Mouse (Mus musculus): ENCODE results near the gene Cercam.
"Not testable (repeated sequence)": the region's sequence is repeated elsewhere in the genome, so short reads cannot be mapped to it uniquely, and the experiment has no call there.

Cercam gene

DNA sequence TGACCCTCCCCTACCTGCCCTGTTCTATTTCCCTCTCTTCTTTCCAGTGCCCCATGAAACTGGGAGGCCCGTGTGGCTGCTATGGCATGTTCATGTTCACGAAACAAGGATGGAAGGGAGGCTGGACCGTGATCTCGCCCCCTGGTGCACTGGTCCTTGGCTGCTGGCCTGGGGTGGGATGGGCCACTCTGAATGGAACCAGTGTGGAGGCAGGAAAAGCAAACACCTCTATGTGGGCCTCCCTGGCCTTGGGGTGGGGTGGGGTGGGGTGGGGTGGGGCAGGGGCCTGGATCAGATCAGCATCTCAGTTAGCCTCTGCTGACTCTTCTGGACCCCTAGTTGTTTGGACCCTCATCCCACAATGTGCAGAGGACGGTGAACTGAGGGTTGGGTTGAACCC lies 15.2 kb upstream of the Cercam start:
- no peak for DNase-seq (ENCODE audit: low spot score)

DNA sequence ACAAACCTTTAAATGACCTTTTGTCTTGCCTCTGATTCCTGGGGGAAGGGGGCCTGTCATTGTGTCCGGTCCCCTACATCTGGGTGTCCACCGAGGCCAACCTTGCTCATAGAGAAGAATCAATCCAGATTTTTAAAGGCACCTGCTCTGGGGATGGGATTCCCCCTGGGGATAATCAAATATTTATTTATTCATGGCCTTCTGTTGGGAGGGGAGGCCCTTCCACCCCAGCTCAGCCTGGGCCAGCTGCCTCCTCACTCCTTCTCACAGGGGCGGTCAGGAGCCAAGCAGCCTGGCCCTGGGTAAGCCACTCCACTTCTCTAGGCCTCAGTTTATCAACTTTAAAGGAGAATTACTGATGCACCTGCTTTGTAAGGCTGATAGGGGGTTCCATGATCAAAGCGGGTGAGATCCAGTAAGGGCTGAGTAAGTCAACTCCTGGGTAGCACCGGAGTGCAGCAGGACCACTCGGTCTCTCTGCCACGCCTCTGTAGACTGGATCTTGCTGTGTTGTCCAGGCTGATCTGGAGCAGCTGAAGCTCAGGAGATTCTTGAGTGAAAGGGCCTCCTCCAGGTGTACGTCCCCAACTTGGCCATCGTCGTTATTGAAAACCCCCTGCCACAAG lies 13.3 kb upstream of the Cercam start:
- no peak for DNase-seq (ENCODE audit: low spot score)

- peak; percentile 58 for DNase-seq (ENCODE audit: low spot score)
Measured at GRCm38 (mm10) chr2:29856451-29857260, 12.3 kb upstream of the Cercam start.

DNA sequence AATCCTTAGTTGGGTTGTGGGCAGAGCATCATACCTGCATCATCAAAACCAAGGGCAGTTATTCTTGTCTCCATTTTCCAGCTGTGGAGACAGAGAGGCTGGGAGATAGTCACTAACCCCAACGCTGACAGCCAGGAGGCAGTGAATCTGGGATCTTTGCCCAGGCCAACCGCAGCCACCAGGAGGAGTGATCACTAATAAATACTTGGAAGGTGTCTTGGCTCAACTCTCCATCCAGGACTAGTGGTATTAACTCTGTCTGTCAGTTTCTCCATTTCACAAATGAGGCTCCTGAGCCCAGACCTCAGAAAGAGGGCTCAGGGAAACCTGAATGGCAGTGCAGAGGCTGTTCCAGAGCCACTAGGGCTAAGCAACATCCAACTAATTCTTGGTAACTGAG lies 11.6 kb upstream of the Cercam start:
- no peak for DNase-seq (ENCODE audit: low spot score)

DNA sequence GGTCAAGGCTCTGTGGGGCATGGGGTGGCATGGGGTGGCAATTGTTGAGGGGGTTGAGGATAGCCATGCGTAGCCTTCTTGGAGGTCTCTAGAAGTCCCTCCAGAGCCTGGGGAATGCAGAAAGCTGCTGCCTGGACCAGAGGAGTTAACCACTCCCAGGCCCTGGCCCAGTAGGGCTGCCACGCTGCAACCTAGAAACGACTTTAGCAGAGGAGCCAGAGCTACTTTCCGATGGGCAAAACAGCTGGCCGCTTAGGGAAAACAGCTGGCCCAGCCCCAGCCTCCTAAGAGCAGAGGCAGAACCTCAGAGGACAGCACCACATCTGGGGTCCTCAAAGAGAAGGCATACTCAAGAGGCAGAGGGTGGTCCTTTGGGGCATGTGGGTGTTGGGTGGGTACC lies 11.0 kb upstream of the Cercam start:
- DNase-seq (ENCODE audit: low spot score), result no peak

GRCm38 (mm10) chr2:29858748-29859473 lies 10.1 kb upstream of the Cercam start:
- peak; percentile 68 for DNase-seq (ENCODE audit: low spot score)

- DNase-seq (ENCODE audit: low spot score), result no peak
Measured at GRCm38 (mm10) chr2:29865125-29865524, 3.8 kb upstream of the Cercam start.

DNA sequence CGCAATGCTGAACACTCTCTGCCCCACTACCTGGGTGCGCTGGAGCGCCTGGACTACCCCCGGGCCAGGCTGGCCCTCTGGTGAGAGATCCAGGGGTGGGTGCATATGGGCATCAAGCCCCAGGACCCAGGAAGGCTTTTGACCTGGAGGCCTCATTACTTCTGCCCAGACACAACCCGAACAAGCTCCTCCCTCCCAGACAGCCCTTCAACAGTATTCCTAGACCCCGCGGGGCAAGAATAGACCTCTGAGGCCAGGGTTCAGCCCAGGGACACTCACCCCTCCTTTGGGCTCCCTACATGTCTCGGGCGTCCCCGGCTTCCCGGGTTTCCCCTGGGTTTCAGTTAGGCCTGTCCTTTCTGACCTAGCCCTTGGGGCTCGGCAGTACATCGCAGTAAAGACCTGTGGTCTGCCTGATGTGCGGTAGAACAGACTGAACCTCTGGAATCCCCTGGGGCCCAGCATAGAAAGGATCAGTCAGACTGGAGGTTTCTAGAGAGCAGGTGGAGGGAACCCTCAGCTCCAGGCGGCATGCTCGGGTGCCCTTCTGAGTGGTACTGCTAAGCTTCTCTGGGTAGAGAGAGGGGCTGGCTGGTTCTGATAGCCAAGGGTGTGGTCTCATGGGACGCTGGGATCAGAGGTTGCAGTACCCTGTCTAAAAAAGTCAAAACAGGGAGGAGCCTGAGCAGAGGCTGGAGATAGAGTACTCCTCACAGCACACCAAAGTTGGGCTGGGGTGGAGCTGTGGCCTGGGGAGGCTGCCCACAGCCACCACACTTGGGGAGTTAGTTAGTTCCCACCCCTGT lies 885 bp downstream of the Cercam start:
- DNase-seq (ENCODE audit: low spot score), result no peak

DNA sequence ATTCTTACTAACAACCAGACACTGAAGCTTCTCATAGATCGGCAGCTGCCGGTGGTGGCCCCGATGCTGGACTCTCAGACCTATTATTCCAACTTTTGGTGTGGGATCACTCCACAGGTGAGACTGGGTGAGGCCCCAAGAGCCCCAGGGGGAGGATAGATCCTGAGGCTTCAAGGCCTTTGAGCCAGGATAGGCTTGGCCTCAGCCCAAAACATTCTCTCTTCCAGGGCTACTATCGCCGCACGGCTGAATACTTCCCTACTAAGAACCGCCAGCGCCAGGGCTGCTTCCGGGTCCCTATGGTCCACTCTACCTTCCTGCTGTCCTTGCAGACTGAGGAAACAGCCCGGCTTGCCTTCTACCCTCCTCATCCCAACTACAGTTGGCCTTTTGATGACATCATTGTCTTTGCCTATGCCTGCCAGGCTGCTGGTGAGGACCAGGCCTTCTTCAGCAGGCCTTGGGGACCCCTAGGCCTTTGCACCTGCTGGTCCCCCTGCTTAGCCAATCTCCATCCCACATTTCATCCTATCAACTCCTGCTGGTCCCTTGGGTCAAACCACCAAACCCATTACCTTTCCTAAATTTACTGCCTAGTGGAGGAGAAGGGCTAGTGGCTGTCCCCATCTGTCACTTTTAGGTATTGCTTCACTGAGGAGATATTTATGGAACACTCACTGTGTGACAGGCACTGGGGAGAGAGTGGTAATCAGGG lies 3.8 kb downstream of the Cercam start:
- no peak for DNase-seq (ENCODE audit: low spot score)

GRCm38 (mm10) chr2:29873801-29874200 lies 4.8 kb downstream of the Cercam start:
- no peak for DNase-seq (ENCODE audit: low spot score)

GRCm38 (mm10) chr2:29878061-29878460 lies 9.1 kb downstream of the Cercam start:
- DNase-seq (ENCODE audit: low spot score), result no peak

- no peak for DNase-seq (ENCODE audit: low spot score)
Measured at GRCm38 (mm10) chr2:29879191-29879590, 10.2 kb downstream of the Cercam start.

DNA sequence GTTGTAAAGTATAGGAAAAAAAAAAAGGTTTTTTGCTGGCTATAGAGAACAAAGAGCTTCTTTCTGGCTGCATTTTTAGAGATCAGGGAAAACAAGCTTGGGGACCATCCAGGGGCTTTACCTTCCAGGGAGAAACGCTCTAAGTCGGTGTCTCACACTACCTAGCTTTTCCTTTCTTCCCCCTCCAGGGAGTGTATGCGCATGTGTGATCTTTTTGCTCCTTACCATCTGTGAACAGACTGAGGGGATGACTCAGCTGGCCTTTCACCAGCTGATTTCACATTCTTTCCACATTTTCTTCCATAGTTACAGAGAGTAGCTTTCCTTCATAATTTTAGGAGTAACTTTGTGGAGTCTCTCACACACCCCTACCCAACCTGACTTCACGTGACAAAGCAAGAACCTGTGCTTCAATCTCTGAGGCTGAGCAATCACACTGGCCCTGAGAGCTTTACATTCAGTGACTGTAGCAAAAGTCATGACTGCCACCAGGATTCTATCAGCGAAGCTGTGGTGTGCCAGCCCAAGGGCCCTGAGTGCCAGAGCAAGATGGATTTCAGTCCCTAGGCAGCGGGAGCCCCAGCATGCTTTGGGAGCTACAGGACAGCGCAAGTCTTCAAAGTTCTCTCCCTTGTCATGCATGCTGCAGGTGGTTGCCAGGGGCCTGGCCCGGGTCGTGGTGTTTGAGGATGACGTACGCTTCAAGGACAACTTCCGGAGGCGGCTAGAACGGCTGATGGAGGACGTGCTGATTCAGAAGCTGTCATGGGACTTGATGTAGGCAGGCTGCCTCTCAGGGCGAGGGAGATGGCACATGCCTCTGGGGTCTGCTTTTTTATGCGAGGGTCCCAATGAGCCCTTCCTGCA lies 11.2 kb downstream of the Cercam start:
- DNase-seq (ENCODE audit: low spot score), result no peak

- DNase-seq (ENCODE audit: low spot score), result not testable (repeated sequence)
Measured at GRCm38 (mm10) chr2:29886659-29887292, 17.8 kb downstream of the Cercam start.

- peak; percentile 99 for DNase-seq (ENCODE audit: low spot score)
Measured at GRCm38 (mm10) chr2:29889066-29889944, 20.3 kb downstream of the Cercam start, which contains the start of gene Odf2. Odf2 (plus strand) TSS chr2:29889221.

- peak; percentile 83 for DNase-seq (ENCODE audit: low spot score)
Measured at GRCm38 (mm10) chr2:29889991-29890833, 21.2 kb downstream of the Cercam start.

DNA sequence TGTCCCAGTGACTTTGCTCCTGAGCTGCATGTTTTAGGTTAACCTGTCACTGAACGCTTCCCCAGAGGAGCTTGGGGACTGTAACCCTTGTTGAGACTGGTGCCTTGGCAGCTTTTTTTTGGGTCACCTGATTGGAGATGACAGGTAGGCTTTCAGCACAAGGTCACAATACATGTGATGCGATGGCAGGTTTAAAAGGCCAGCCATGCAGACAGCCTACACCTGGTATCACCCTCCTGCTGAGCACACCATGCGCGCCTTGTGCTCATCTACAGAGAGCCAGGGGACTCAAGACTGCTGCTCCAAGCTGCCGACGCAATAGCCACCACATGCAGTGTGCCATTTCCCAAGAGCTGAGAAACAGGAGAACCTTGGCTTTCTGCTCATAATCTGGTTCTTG lies 22.8 kb downstream of the Cercam start:
- DNase-seq (ENCODE audit: low spot score), result no peak

DNA sequence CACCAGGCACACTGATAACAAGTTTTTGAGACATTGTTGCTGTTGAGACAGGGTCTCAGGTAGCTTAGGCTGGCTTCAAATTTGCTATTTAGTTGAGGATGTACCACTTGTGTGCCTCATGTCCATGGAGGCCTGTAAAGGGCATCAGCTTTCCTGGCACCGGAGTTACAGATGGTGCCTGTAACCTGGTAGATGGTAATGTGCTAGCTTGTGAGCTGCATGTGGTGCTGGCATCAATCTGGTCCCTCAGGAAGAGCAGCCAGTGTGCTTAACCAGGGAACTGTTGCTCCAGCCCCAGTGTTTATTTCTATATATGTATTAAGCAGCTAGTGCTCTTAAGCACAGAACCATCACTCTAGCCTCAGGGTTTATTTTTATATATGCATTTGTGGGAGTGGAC lies 27.1 kb downstream of the Cercam start:
- no peak for DNase-seq (ENCODE audit: low spot score)

All from layer of hippocampus, adult 11-12 months (tissue).